In the genomic region with DNA sequence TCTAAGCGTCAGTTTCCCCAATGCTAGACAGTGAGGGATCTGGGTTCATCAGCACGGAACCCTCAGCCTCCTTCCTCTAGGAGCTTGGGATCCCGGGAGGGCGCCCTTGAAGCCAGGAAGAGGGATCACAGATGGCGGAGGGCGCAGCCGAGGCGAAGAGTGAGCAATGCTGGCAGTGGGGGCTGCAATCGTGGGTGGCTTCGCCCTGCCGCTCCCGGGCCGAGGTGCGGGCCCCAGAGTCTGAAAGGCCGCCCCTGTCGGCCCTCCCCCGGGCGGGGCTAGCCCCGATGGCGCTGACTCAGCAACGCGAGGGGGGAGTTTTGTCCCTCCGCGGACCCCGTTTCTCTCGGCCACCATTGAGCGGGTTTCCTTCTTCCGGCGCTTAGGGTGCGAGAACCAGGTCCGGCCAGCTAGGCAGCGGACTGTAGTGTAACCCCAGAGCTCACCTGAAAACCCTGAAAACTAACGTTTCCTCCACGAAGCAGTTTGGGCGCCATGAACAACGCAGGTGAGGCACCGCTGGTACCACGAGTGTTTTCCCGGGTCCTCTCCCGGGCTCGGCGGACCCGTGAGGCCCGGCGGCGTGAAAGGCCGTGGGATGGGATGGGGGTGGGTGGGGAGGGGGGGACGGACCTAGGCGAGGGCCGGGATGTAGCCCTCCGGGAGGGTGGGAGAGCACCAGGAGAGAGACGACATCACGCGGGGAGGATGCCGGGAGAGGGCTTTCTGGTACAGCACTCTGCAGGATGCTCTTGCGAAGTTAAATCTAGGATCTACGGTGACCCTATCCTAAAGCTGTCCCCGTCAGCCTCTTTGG, we compare ENCODE assay signal across 8 mouse cellular contexts. TPM values are rescaled to one million over a fixed set of nuclear protein-coding genes. Genes with fewer than 3 reads are reported as not detected.
DNase-seq lines count a peak whose midpoint lies in the region; ATAC-seq lines count a peak whose summit lies in the region.

No protein-coding gene starts in this region.

- peak; percentile 94 for ATAC-seq in intestine, embryonic 14.5 days (replicated peaks; ENCODE audit: low FRiP score, low TSS enrichment, low read depth)

- peak overlapping the region; percentile 85 for H3K9ac ChIP-seq in intestine, embryonic 14.5 days (ENCODE audit: low read length)

- H3K4me2 ChIP-seq in intestine, embryonic 14.5 days (ENCODE audit: low read length) = peak overlapping the region; percentile 89

- H3K36me3 ChIP-seq in intestine, embryonic 14.5 days (ENCODE audit: control insufficient read depth, insufficient read depth, low read length) = peaks cover 23% of the 10 kb centered on the region; the same call in 1 of the 2 replicates

- peak overlapping the region; percentile 88 for H3K27ac ChIP-seq in intestine, embryonic 14.5 days (ENCODE audit: low read depth)

- H3K4me1 ChIP-seq in intestine, embryonic 14.5 days (replicated peaks; ENCODE audit: control insufficient read depth, insufficient read depth, low read length) = peaks cover 9% of the 10 kb centered on the region

- no peaks in the 10 kb centered on the region for H3K9me3 ChIP-seq in intestine, embryonic 14.5 days (ENCODE audit: control insufficient read depth, low read length)

- peak overlapping the region; percentile 91 for H3K4me3 ChIP-seq in intestine, embryonic 14.5 days (ENCODE audit: low read depth, low read length)

- under 1% methylated on average over 54 of the region's 58 CpGs for WGBS in intestine, embryonic 14.5 days

- intact Hi-C loops in gastrocnemius, postnatal 14 days (cut with DNase I; ENCODE audit: low total_unique reads) = no loop called here
- intact Hi-C loops in left cerebral cortex, postnatal 14 days (cut with DNase I) = loop anchor here (10.0 kb wide), 1 partner anchor 151 kb away; no protein-coding TSS in a partner anchor

- no peaks in the 10 kb centered on the region for H3K27me3 ChIP-seq in intestine, embryonic 14.5 days (replicated peaks; ENCODE audit: control insufficient read depth, insufficient read depth, low read length)

- peak; percentile 82 for DNase-seq in adipocyte (ENCODE audit: low spot score)
- DNase-seq in embryo, embryonic 10 days (ENCODE audit: low spot score) = peak; percentile 92
- DNase-seq in gastrocnemius, postnatal 14 days = peak; percentile 94
- peak; percentile 98 for DNase-seq in intestine, embryonic 14.5 days (ENCODE audit: low spot score)
- DNase-seq in left cerebral cortex, postnatal 14 days (ENCODE audit: low spot score in 2 of 2) = peak; percentile 87 to 93
- DNase-seq in mesoderm, embryonic 11.5 days (ENCODE audit: low read depth, low spot score) = peak; percentile 91
- DNase-seq in right cerebral cortex, postnatal 36 days (ENCODE audit: low spot score in 2 of 2) = peak; percentile 83 to 86
- peak; percentile 95 for DNase-seq in yolk sac, embryonic 10.5 days (ENCODE audit: low spot score)

RNA-seq across cellular contexts. Expression of gene Blmh, which starts 21.0 kb away (rescaled TPM):
- total RNA-seq in gastrocnemius, postnatal 14 days (2021) = 10 to 100 TPM; 38.8 to 41.7 TPM
- 101 and 118 TPM in 2 replicates for polyA plus RNA-seq in intestine, embryonic 14.5 days (2014; fragmentation: Nextera tagmentation; extraction: Ambion mirVana)
- 10 to 100 TPM; 71.9 to 79.7 TPM for total RNA-seq in left cerebral cortex, postnatal 14 days (2021)

RNA-seq across cellular contexts. Expression of gene Tmigd1, which starts 43.6 kb away (rescaled TPM):
- total RNA-seq in gastrocnemius, postnatal 14 days (2021) = under 1 TPM; 0.24 to 0.45 TPM
- 0.26 and 0.43 TPM in 2 replicates for polyA plus RNA-seq in intestine, embryonic 14.5 days (2014; fragmentation: Nextera tagmentation; extraction: Ambion mirVana)
- not detected for total RNA-seq in left cerebral cortex, postnatal 14 days (2021)

RNA-seq across cellular contexts. Expression of gene Slc6a4, which starts 52.8 kb away (rescaled TPM):
- under 1 TPM; 0.40 to 0.49 TPM for total RNA-seq in gastrocnemius, postnatal 14 days (2021)
- 6.8 and 7.0 TPM in 2 replicates for polyA plus RNA-seq in intestine, embryonic 14.5 days (2014; fragmentation: Nextera tagmentation; extraction: Ambion mirVana)
- not detected for total RNA-seq in left cerebral cortex, postnatal 14 days (2021)

Comparison
In these comparisons a context has a peak if more than half of its experiments do, and no peak if none do; other contexts are left out.
1. Peak in every context shown above with its lines: DNase-seq, ATAC-seq, H3K4me3 ChIP-seq and H3K27ac ChIP-seq.